Mouse (Mus musculus) intestine, postnatal 0 days (tissue): Measurements from ENCODE around the gene Tmem267. TPM values are rescaled to one million over a fixed set of nuclear protein-coding genes. Genes with fewer than 3 reads are reported as not detected.
"Not testable (repeated sequence)": the region's sequence is repeated elsewhere in the genome, so short reads cannot be mapped to it uniquely, and the experiment has no call there.

Experiments
- ATAC-seq: fragments of 200-750 bp; cut with Nextera tagmentation; 2 replicates; pipeline ENCODE4 v1.8.0; 2017; ENCODE audit warnings: mild to moderate bottlenecking, moderate TSS enrichment, moderate library complexity
- H3K27ac ChIP-seq: fragments of 300-500 bp; sonication (generic); 2 replicates; pipeline ENCODE4 v1.5.1; 2014; ENCODE audit warnings: mild to moderate bottlenecking, low read depth, low read length, moderate library complexity
- H3K27me3 ChIP-seq: fragments of 300-500 bp; sonication (generic); replicated peaks from 2 replicates; pipeline ENCODE4 v1.6.1; 2014; ENCODE audit warnings: low read length, mixed read lengths; ENCODE audit not compliant: control insufficient read depth, insufficient read depth
- H3K36me3 ChIP-seq: fragments of 300-500 bp; sonication (generic); 2 replicates; pipeline ENCODE4 v1.6.1; 2014; ENCODE audit warnings: mild to moderate bottlenecking, moderate library complexity; ENCODE audit not compliant: control insufficient read depth, insufficient read depth
- H3K4me1 ChIP-seq: fragments of 300-500 bp; sonication (generic); replicated peaks from 2 replicates; pipeline ENCODE4 v1.6.1; 2014; ENCODE audit warnings: antibody characterized with exemption, low read length, mixed read lengths; ENCODE audit not compliant: control insufficient read depth, insufficient read depth
- H3K4me2 ChIP-seq: fragments of 300-500 bp; sonication (generic); replicated peaks from 2 replicates; pipeline ENCODE4 v1.6.1; 2014; ENCODE audit warnings: low read depth, mild to moderate bottlenecking, moderate library complexity
- H3K4me3 ChIP-seq: fragments of 300-500 bp; sonication (generic); 2 replicates; pipeline ENCODE4 v1.5.1; 2014; ENCODE audit warnings: low read depth, low read length
- H3K9ac ChIP-seq: fragments of 300-500 bp; sonication (generic); 2 replicates; pipeline ENCODE4 v1.6.1; 2014; ENCODE audit warnings: mild to moderate bottlenecking, low read depth, low read length
- H3K9me3 ChIP-seq: fragments of 300-500 bp; sonication (generic); 2 replicates; pipeline ENCODE4 v1.6.1; 2016; ENCODE audit warnings: mixed run types; ENCODE audit not compliant: control insufficient read depth
- CTCF ChIP-seq: sonication (generic); IDR thresholded peaks from 2 replicates; pipeline ENCODE4 v1.5.1; 2016; ENCODE audit warnings: low read depth, mild to moderate bottlenecking, control low read depth, antibody characterized with exemption, moderate library complexity
- WGBS: fragments of 180-500 bp; shearing (Covaris S2); extraction: QIAGEN DNeasy Blood & Tissue Kit; methylation state at CpG from one replicate; pipeline ENCODE4 v1.1.7; 2014; 5-methylcytosine and 5-hydroxymethylcytosine counted together
- polyA plus RNA-seq: library from polyadenylated mRNA; unstranded; fragments of >200 nt; fragmentation: Nextera tagmentation; extraction: Ambion mirVana; gene quantifications from 2 replicates; pipeline ENCODE4 v1.2.1, GENCODE M21; 2015

Tmem267 gene
- polyA plus RNA-seq, 1 experiment from 2014 or later: 1.7 TPM

GRCm38 (mm10) chr13:119462596-119463560 is 25.0 kb upstream of the Tmem267 start, which contains the start of gene 4833420G17Rik:
TSS of gene 4833420G17Rik (plus strand) at chr13:119462768.
- H3K9ac ChIP-seq: peak within 1 kb of the TSS; percentile 72
- H3K4me3 ChIP-seq: peak within 1 kb of the TSS; percentile 75
- H3K27me3 ChIP-seq: no peaks in the 10 kb centered on the region
- H3K9me3 ChIP-seq: no peaks in the 10 kb centered on the region
- peak within 1 kb of the TSS; percentile 68 for H3K4me2 ChIP-seq
- ATAC-seq: peak; percentile 97
- H3K36me3 ChIP-seq: peaks cover 25% of the 10 kb centered on the region
- WGBS: 2% methylated on average over 57 of the region's 57 CpGs
- H3K4me1 ChIP-seq: no peaks in the 10 kb centered on the region
- no peak for TF ChIP-seq CTCF
- H3K27ac ChIP-seq: peak within 1 kb of the TSS; percentile 78

DNA sequence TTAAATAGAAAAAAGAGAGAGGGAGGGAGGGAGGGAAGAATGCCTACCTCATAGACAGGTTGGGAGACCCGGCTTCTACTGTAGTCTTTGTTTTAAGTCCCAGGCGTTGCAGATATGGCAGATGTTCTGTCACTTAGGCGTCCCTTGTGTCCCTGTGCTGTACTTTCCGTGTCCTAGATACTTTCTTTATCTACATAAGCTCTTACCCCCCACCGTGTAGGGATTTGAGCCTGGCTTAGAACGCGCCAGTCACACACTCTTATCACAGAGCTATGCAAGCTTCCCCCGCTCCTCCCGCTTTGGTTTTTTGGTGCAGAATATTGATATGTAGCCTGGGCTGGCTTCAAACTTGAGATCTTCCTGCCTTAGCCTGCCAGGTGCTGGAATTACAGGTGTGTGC is 11.2 kb upstream of the Tmem267 start:
- peaks cover 67% of the 10 kb centered on the region for H3K36me3 ChIP-seq
- no peaks in the 10 kb centered on the region for H3K4me1 ChIP-seq
- 89% methylated on average over 9 of the region's 9 CpGs for WGBS
- no peak for TF ChIP-seq CTCF
- no peaks in the 10 kb centered on the region for H3K27me3 ChIP-seq
- no peak overlapping the region for H3K27ac ChIP-seq
- no peak overlapping the region for H3K9ac ChIP-seq
- ATAC-seq: no peak
- no peaks in the 10 kb centered on the region for H3K9me3 ChIP-seq
- no peak overlapping the region for H3K4me2 ChIP-seq
- no peak overlapping the region for H3K4me3 ChIP-seq

GRCm38 (mm10) chr13:119477789-119478188 is 10.1 kb upstream of the Tmem267 start:
- no peak overlapping the region for H3K4me3 ChIP-seq
- TF ChIP-seq CTCF: no peak
- no peak overlapping the region for H3K4me2 ChIP-seq
- H3K9ac ChIP-seq: no peak overlapping the region
- peaks cover 57% of the 10 kb centered on the region for H3K36me3 ChIP-seq
- ATAC-seq: no peak
- H3K27me3 ChIP-seq: no peaks in the 10 kb centered on the region
- H3K9me3 ChIP-seq: no peaks in the 10 kb centered on the region
- H3K4me1 ChIP-seq: no peaks in the 10 kb centered on the region
- H3K27ac ChIP-seq: no peak overlapping the region
- WGBS: 57% methylated on average over 2 of the region's 2 CpGs

DNA sequence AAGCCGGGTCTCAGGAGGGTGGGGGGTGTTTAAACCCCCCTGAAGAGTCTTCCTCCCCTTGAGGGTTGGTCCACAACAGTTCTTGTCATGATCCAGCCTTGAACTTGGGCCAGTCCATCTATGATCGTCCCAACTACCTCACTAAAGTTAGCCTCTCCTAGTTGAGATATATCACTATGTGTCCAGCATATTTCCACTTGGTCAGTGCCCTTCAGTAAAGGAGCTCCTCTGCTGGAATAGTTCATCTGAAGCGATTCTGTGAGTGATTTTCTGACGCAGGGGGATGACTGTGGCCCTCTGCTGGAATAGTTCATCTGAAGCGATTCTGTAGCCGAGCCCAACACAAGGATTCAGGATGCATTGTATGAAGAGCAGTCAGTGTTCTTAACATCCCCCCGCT is 485 bp upstream of the Tmem267 start:
- Histone ChIP-seq H3K4me3 (no peak overlapping the region), H3K36me3 (peaks cover 19% of the 10 kb centered on the region), H3K27me3 (no peaks in the 10 kb centered on the region), H3K4me1 (no peaks in the 10 kb centered on the region), H3K27ac (peak overlapping the region; percentile 7; the same call in 1 of the 2 replicates), H3K9me3 (peaks cover 7% of the 10 kb centered on the region; the same call in 1 of the 2 replicates), H3K9ac (no peak overlapping the region), H3K4me2 (no peak overlapping the region)
- ATAC-seq: no peak
- no peak for TF ChIP-seq CTCF
- 48% methylated on average over 7 of the region's 7 CpGs for WGBS

GRCm38 (mm10) chr13:119492083-119492482 is 4.2 kb downstream of the Tmem267 start:
- H3K9ac ChIP-seq, H3K4me3 ChIP-seq, ATAC-seq, H3K9me3 ChIP-seq, H3K4me1 ChIP-seq, H3K4me2 ChIP-seq, H3K27ac ChIP-seq, H3K36me3 ChIP-seq, H3K27me3 ChIP-seq: not testable (repeated sequence)
- 91% methylated on average over 10 of the region's 10 CpGs for WGBS

GRCm38 (mm10) chr13:119494938-119495337 is 7.1 kb downstream of the Tmem267 start:
- 97% methylated on average over 9 of the region's 22 CpGs for WGBS
- not testable (repeated sequence) for H3K27ac ChIP-seq, H3K36me3 ChIP-seq, H3K9ac ChIP-seq, H3K4me2 ChIP-seq, H3K27me3 ChIP-seq, H3K4me1 ChIP-seq, H3K4me3 ChIP-seq, H3K9me3 ChIP-seq
- ATAC-seq: 0 out of 2 replicates have a peak, but pooled peaks have one; percentile 29

DNA sequence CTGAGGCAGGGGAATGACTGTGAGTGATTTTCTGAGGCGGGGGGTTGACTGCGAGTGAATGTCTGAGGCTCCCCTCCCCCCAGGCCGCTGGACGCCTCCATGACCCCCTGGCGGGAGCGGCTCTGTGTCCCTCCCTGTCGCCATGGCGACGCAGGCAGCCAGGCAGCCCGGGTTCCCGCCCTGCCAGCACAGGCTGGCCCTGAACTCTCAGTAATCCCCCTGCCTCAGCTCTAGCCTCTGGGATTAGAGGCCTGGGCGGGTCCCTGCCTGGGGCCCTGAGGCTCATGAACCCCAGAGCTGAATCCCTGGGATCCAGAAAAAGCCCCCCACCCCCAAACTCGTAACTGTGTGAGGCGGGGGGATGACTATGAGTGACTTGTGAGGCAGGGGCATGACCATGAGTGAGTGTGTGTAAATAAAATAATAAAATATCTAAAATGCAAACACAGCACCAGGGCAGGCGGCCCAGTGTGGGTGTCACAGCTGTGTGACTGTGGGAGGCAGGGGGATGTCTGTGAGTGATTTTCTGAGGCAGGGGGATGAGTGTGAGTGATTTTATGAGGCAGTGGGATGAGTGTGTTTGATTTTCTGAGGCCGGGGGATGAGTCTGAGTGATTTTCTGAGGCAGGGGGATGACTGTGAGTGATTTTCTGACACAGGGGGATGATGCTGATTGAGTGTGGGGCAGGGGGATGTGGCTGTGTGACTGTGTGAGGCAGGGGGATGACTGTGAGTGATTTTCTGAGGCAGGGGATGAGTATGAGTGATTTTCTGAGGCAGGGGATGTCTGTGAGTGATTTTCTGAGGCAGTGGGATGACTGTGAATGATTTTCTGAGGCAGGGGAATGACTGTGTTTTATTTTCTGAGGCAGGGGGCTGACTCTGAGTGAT is 108.7 kb downstream of the Tmem267 start:
- peak; percentile 78 for ATAC-seq
- H3K36me3 ChIP-seq, H3K27ac ChIP-seq, H3K9ac ChIP-seq, H3K4me2 ChIP-seq, H3K4me1 ChIP-seq, H3K27me3 ChIP-seq, H3K9me3 ChIP-seq, H3K4me3 ChIP-seq: not testable (repeated sequence)
- 70% methylated on average over 14 of the region's 16 CpGs for WGBS

GRCm38 (mm10) chr13:119598466-119598865 is 110.6 kb downstream of the Tmem267 start:
- H3K4me1 ChIP-seq, H3K27me3 ChIP-seq, H3K36me3 ChIP-seq, H3K4me2 ChIP-seq, H3K27ac ChIP-seq, H3K4me3 ChIP-seq, H3K9ac ChIP-seq, H3K9me3 ChIP-seq, ATAC-seq: not testable (repeated sequence)
